Mouse (Mus musculus) forebrain, embryonic 15.5 days (tissue): ENCODE data around the gene Setd5. TPM values are rescaled to one million over a fixed set of nuclear protein-coding genes. Genes with fewer than 3 reads are reported as not detected.
A peak's percentile ranks its signal among the peaks of the same experiment; 100 is the strongest.

ENCODE experiments used
- ATAC-seq: fragments of 200-750 bp; cut with Nextera tagmentation; replicated peaks from 2 replicates; pipeline ENCODE4 v1.8.0; 2017; ENCODE audit warnings: mild to moderate bottlenecking, moderate TSS enrichment, moderate library complexity
- H3K27ac ChIP-seq: fragments of 300-500 bp; sonication (generic); replicated peaks from 2 replicates; pipeline ENCODE4 v1.5.1; 2015; ENCODE audit warnings: mild to moderate bottlenecking, inconsistent platforms
- H3K27me3 ChIP-seq: fragments of 300-500 bp; sonication (generic); 2 replicates; pipeline ENCODE4 v1.6.1; 2015; ENCODE audit warnings: inconsistent platforms
- H3K36me3 ChIP-seq: fragments of 300-500 bp; sonication (generic); 2 replicates; pipeline ENCODE4 v1.6.1; 2015; ENCODE audit warnings: mild to moderate bottlenecking, inconsistent platforms
- H3K4me1 ChIP-seq: fragments of 300-500 bp; sonication (generic); 2 replicates; pipeline ENCODE4 v1.6.1; 2015; ENCODE audit warnings: inconsistent platforms
- H3K4me2 ChIP-seq: fragments of 300-500 bp; sonication (generic); replicated peaks from 2 replicates; pipeline ENCODE4 v1.6.1; 2015; ENCODE audit warnings: mild to moderate bottlenecking, inconsistent platforms
- H3K4me3 ChIP-seq: fragments of 300-500 bp; sonication (generic); 2 replicates; pipeline ENCODE4 v1.5.1; 2015; ENCODE audit warnings: mild to moderate bottlenecking, inconsistent platforms
- H3K9ac ChIP-seq: fragments of 300-500 bp; sonication (generic); replicated peaks from 2 replicates; pipeline ENCODE4 v1.6.1; 2015; ENCODE audit warnings: mild to moderate bottlenecking, inconsistent platforms
- H3K9me3 ChIP-seq: fragments of 300-500 bp; sonication (generic); 2 replicates; pipeline ENCODE4 v1.6.1; 2016; ENCODE audit warnings: inconsistent platforms
- WGBS: fragments of 180-500 bp; shearing (Covaris S2); methylation state at CpG from one replicate; pipeline ENCODE4 v1.1.7; 2015; ENCODE audit warnings: mixed read lengths; 5-methylcytosine and 5-hydroxymethylcytosine counted together
- polyA plus RNA-seq: library from polyadenylated mRNA; unstranded; fragments of >200 nt; fragmentation: Nextera tagmentation; extraction: Ambion mirVana; gene quantifications from 2 replicates; pipeline ENCODE4 v1.2.1, GENCODE M21; 2015

Gene Setd5
- 52.2 and 53.4 TPM in 2 replicates for polyA plus RNA-seq

DNA sequence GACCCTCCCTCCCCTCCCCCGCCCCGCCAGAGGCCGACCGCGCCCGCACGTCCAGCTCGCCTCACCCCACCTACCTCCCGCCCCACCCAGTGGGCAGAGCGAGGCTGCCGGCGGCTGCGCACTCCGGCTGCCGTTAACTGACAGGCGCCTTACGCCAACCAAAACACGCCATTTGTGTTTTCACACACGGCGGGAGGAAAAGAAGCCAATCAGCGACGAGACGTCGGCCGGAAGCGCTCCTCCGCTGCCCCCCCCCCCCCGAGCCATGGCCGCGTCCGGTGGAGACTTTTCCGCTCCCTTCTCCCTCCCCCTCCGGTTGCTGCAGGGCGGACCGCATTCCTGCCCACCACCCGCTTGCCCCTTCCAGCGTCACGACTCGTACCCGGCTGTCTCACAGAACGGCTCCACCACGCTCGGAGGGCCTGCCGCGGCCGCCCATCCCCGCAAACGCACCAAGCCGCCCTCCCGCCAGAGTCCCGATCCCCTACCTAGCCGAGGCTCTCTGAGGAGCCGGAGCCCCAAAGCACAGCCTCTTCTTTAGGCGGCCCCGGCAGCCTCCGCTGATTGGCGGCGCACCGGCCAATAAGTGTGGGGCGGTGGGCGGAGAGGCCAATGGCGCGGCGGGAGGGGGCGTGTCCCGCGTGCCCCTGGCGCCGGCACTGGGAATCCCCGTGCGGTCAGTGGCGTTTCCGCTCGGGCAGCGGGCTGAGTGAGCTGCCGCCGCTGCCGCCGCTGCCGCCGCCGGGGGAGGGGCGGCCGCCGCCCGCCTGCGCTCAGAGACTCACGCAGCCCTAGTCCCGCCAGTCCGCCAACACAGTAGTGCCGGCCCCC is at the start of gene Setd5:
Gene Setd5 (plus strand): TSS at position 680 of the 831 bp plus-strand sequence.
- peak within 1 kb of the TSS; percentile 100 for H3K27ac ChIP-seq
- H3K9me3 ChIP-seq: no peaks in the 10 kb centered on the region
- ATAC-seq: peak; percentile 95
- H3K27me3 ChIP-seq: no peaks in the 10 kb centered on the region
- H3K36me3 ChIP-seq: no peaks in the 10 kb centered on the region
- H3K4me3 ChIP-seq: peak within 1 kb of the TSS; percentile 67
- H3K4me1 ChIP-seq: peaks cover 59% of the 10 kb centered on the region
- WGBS: under 1% methylated on average over 77 of the region's 91 CpGs
- H3K9ac ChIP-seq: peak within 1 kb of the TSS; percentile 92
- H3K4me2 ChIP-seq: peak within 1 kb of the TSS; percentile 86

DNA sequence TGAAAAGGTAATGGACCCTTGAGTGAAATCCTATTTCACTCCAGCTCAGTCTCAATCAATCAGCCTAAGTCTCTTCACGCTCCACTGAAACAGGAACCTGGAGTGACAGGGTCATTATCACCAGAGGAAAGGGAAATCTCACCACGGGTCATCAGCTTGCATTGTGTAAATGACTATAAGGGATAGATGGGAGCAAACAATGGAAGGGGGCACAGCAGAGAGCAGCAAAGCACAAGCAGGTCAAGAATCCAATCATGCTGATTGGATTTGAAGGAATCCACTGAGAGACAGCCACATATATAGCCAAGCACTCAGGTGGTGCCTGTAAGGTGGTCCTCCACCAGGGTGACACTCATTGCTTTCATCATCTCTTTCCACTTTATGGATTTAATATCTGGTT is 49.7 kb upstream of the Setd5 start:
- no peaks in the 10 kb centered on the region for H3K9me3 ChIP-seq
- no peak overlapping the region for H3K27ac ChIP-seq
- 9% methylated on average over 2 of the region's 2 CpGs for WGBS
- 0 out of 2 replicates have a peak, but pooled peaks cover 6% of the 10 kb centered on the region for H3K4me1 ChIP-seq
- no peaks in the 10 kb centered on the region for H3K27me3 ChIP-seq
- no peak for ATAC-seq
- H3K36me3 ChIP-seq: no peaks in the 10 kb centered on the region
- no peak overlapping the region for H3K9ac ChIP-seq
- no peak overlapping the region for H3K4me3 ChIP-seq
- no peak overlapping the region for H3K4me2 ChIP-seq

DNA sequence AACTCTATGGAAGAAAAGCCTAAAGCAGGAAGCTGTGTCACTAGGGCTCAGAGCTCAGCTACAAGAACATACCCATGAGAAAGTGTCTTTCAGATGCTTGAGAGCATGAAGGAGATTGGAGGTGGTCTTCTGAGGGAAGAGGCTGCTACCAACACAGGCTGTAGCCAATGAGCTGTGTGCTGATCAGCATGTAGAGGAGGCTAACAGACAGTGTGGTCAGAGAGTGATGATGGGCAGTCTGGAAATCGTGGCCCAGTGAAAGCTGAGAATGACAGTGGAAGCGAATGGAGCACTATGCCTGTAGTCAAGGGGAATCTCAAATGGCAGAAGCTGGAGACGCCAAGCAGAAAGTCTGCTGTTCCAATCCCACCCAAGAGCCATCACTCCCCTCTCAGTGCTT is 48.2 kb upstream of the Setd5 start:
- Histone ChIP-seq H3K9ac (no peak overlapping the region), H3K9me3 (no peaks in the 10 kb centered on the region), H3K4me1 (0 out of 2 replicates have a peak, but pooled peaks cover 6% of the 10 kb centered on the region), H3K27me3 (no peaks in the 10 kb centered on the region), H3K4me2 (no peak overlapping the region), H3K36me3 (no peaks in the 10 kb centered on the region), H3K27ac (no peak overlapping the region), H3K4me3 (no peak overlapping the region)
- no peak for ATAC-seq
- WGBS: 92% methylated on average over 3 of the region's 3 CpGs

DNA sequence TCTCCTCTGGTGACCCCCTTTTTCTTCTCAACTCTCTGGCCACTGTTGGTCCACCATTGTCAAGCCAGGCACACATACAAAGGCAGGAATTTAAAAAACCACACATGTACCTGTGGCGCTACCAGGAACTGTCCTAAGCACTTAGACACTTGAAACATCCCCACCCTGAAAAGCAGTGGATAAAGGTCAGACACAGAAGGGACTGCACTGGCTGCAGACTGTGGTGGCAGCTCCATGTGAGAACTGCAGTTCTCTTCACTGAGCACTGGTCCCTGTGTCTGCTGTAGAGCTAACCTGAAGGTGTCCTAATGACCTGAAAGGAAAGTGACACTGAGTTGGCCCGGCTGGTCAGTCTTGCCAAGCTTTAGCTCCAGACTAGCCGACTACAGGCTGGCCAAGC is 46.6 kb upstream of the Setd5 start:
- H3K36me3 ChIP-seq: no peaks in the 10 kb centered on the region
- WGBS: 85% methylated on average over 3 of the region's 3 CpGs
- H3K4me1 ChIP-seq: no peaks in the 10 kb centered on the region
- H3K9ac ChIP-seq: no peak overlapping the region
- H3K27ac ChIP-seq: no peak overlapping the region
- no peaks in the 10 kb centered on the region for H3K27me3 ChIP-seq
- no peaks in the 10 kb centered on the region for H3K9me3 ChIP-seq
- ATAC-seq: no peak
- H3K4me2 ChIP-seq: no peak overlapping the region
- no peak overlapping the region for H3K4me3 ChIP-seq

- no peak overlapping the region for H3K27ac ChIP-seq
- no peaks in the 10 kb centered on the region for H3K4me1 ChIP-seq
- H3K36me3 ChIP-seq: no peaks in the 10 kb centered on the region
- H3K9ac ChIP-seq: no peak overlapping the region
- no peak overlapping the region for H3K4me2 ChIP-seq
- whole genome bisulfite sequencing: 84% methylated on average over 10 of the region's 10 CpGs
- ATAC-seq: no peak
- H3K27me3 ChIP-seq: no peaks in the 10 kb centered on the region
- no peak overlapping the region for H3K4me3 ChIP-seq
- H3K9me3 ChIP-seq: no peaks in the 10 kb centered on the region
Measured at GRCm38 (mm10) chr6:113030970-113031660, 46.0 kb upstream of the Setd5 start.

GRCm38 (mm10) chr6:113032121-113032520 is 45.0 kb upstream of the Setd5 start:
- Histone ChIP-seq H3K4me1 (no peaks in the 10 kb centered on the region), H3K36me3 (no peaks in the 10 kb centered on the region), H3K4me3 (no peak overlapping the region), H3K9ac (no peak overlapping the region), H3K9me3 (no peaks in the 10 kb centered on the region), H3K27ac (no peak overlapping the region), H3K4me2 (no peak overlapping the region), H3K27me3 (no peaks in the 10 kb centered on the region)
- no peak for ATAC-seq
- 67% methylated on average over 3 of the region's 3 CpGs for WGBS

DNA sequence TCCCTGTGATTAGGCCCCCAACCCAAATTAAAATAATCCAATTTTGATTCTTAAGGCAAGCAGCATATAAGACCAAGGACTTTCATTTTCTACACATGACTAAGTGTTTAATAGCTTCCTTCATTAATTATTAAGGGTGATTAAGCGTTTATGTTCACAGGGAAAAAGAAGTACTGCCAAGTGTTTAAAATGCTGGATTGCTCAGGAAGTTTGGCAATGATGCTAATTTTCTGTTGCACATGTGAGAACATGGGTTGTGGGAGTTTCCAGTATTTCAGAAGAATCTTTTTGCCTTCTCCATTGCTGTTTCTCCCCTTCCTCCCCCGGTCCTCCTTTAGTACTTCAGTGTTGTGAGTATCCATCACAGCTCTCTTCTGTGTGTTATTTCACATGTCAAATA is 44.0 kb upstream of the Setd5 start:
- no peak overlapping the region for H3K9ac ChIP-seq
- no peak overlapping the region for H3K4me3 ChIP-seq
- H3K9me3 ChIP-seq: no peaks in the 10 kb centered on the region
- H3K4me1 ChIP-seq: peaks cover 4% of the 10 kb centered on the region
- H3K27me3 ChIP-seq: no peaks in the 10 kb centered on the region
- H3K27ac ChIP-seq: no peak overlapping the region
- WGBS: 80% methylated on average over 2 of the region's 2 CpGs
- no peak for ATAC-seq
- H3K4me2 ChIP-seq: no peak overlapping the region
- H3K36me3 ChIP-seq: no peaks in the 10 kb centered on the region

- no peak for ATAC-seq
- Histone ChIP-seq H3K9ac (no peak overlapping the region), H3K9me3 (no peaks in the 10 kb centered on the region), H3K4me3 (no peak overlapping the region), H3K36me3 (no peaks in the 10 kb centered on the region), H3K4me1 (peaks cover 10% of the 10 kb centered on the region), H3K27ac (no peak overlapping the region), H3K4me2 (no peak overlapping the region), H3K27me3 (no peaks in the 10 kb centered on the region)
- WGBS: 80% methylated on average over 6 of the region's 6 CpGs
Measured at GRCm38 (mm10) chr6:113034466-113034865, 42.7 kb upstream of the Setd5 start.

DNA sequence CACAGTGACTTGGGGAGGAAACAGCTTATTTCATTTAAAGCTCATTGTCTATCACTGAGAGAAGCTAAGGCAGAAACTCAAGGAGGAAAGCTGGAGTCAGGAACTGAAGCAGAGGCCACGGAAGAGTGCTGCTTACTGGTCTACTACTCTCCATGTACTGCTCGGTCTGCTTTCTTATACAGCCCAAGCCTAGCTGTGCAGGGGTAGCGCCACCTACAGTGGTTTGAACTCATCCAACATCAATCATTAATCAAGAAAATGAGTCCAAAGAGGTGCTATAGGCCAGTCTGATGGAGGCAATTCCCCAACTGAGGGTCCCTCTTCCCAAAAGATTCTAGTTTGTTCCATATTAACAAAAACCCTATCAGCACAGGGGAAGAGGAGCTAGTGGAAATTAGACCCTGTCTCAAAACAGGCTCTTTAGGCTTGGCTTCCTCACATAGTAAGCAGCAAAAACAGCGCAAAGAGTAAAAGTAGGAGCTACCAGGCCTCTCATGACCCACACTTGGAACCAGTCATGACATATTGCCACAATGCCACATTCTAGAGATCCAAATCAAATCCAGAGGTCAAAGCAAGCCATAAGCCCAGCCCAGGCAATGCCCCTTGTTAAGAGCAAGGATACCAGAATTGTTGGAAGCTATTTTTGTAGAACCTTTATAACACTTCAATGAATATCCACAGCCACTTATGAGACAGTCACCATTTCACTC is 40.5 kb upstream of the Setd5 start:
- 68% methylated on average over 4 of the region's 4 CpGs for WGBS
- Histone ChIP-seq H3K36me3 (no peaks in the 10 kb centered on the region), H3K27ac (no peak overlapping the region), H3K27me3 (no peaks in the 10 kb centered on the region), H3K4me2 (no peak overlapping the region), H3K9ac (no peak overlapping the region), H3K9me3 (no peaks in the 10 kb centered on the region), H3K4me1 (peaks cover 10% of the 10 kb centered on the region), H3K4me3 (no peak overlapping the region)
- no peak for ATAC-seq

GRCm38 (mm10) chr6:113037946-113038734 is 39.0 kb upstream of the Setd5 start:
- ATAC-seq: peak; percentile 80
- 12% methylated on average over 19 of the region's 19 CpGs for WGBS
- Histone ChIP-seq H3K27ac (no peak overlapping the region), H3K27me3 (no peaks in the 10 kb centered on the region), H3K4me3 (peak overlapping the region; percentile 6; the same call in 1 of the 2 replicates), H3K4me1 (peaks cover 10% of the 10 kb centered on the region), H3K9ac (peak overlapping the region; percentile 0), H3K36me3 (no peaks in the 10 kb centered on the region), H3K4me2 (peak overlapping the region; percentile 32), H3K9me3 (no peaks in the 10 kb centered on the region)

DNA sequence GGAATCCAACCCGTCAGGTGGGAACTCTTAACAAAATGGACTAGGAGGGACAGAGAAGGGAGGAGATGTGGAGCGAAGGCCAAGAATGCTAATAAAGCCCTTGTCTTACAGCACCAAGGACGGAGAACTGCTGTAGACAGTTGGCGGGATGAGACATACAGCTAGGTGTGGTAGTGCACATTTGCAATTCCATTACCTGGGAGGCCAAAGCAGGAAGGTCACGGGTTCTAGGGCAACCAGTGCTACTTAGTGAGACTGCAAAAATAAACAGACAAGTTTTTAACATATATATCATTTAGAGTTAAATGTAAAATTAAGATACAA is 38.5 kb upstream of the Setd5 start:
- Histone ChIP-seq H3K27ac (no peak overlapping the region), H3K4me3 (no peak overlapping the region), H3K9ac (peak overlapping the region; percentile 0; the same call in 1 of the 2 replicates), H3K27me3 (no peaks in the 10 kb centered on the region), H3K4me2 (peak overlapping the region; percentile 32; the same call in 1 of the 2 replicates), H3K9me3 (no peaks in the 10 kb centered on the region), H3K4me1 (peaks cover 10% of the 10 kb centered on the region), H3K36me3 (no peaks in the 10 kb centered on the region)
- 0 out of 2 replicates have a peak, but pooled peaks have one; percentile 4 for ATAC-seq
- 48% methylated on average over 5 of the region's 5 CpGs for whole genome bisulfite sequencing
